Mouse (Mus musculus): ENCODE results near the gene Arid1b.

DNA sequence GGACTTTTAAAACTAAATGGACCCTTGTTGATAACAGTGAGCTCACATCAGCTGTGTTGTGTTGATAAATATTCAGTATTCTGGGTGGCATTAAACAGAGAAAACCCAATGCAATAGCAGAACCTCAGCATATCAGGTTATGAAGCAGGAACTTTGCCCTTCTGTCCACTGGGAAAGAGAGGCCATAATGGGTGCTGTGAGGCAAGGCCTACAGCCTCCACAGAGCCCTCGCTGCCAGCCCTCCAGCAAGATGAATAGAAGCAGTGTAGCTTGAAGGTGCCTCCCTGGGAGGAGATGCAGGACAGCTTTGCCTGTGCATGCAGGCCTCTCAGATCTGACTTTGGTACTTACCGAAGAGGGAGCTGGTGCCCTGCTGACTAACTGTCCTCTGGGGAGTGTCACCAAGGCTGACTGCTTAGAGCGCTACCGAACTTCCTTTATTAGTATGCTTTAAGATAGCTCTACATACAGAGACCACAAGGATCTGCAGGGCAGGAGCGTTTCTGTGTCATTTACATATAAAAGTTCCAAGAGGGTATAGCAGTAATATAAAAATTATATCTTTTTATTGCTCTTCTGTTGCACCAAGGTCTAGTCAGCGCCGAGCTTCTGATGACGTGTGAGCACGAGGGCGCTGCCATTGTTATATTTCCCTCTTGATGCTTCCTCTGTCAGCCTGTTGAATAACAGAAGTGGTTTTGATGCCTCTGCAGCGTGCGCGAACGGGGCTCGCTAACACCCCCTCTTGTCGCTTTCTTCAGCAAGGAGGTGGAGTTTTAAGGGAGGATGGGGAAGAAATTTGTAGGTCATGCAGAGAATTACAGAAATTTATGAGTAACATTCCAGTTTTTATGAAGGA lies 244.5 kb downstream of the Arid1b start:
- TF ChIP-seq MEF2A (IDR thresholded peaks at IDR 0.05; ENCODE audit: borderline replicate concordance, low read depth, low read length) = no peak
- TF ChIP-seq CTCF (conservative IDR thresholded peaks at IDR 0.05 in 1 of 2, IDR thresholded peaks at IDR 0.05 in 1 of 2; ENCODE audit: low read depth in 2 of 2, low read length in 2 of 2) = no peak
- no peak for TF ChIP-seq MAFK (IDR thresholded peaks at IDR 0.05; ENCODE audit: insufficient replicate concordance, low read length)
- TF ChIP-seq SIN3A (IDR thresholded peaks at IDR 0.05; ENCODE audit: low read length) = no peak
- TF ChIP-seq POLR2A (IDR thresholded peaks at IDR 0.05; ENCODE audit: low read depth, low read length) = no peak
- no peak for TF ChIP-seq MAX (IDR thresholded peaks at IDR 0.05; ENCODE audit: low read length)
- no peak for TF ChIP-seq ETS1 (conservative IDR thresholded peaks at IDR 0.05; ENCODE audit: low read depth, low read length)
- no peak for TF ChIP-seq USF1 (IDR thresholded peaks at IDR 0.05; ENCODE audit: low read depth, low read length)
- TF ChIP-seq ZNF384 (IDR thresholded peaks at IDR 0.05; ENCODE audit: low read depth, low read length) = no peak
- no peak for TF ChIP-seq BHLHE40 (IDR thresholded peaks at IDR 0.05; ENCODE audit: low read depth, low read length)
- TF ChIP-seq NRF1 (IDR thresholded peaks at IDR 0.05; ENCODE audit: low read depth, low read length) = no peak

Data from CH12.LX (cell line).